Mouse (Mus musculus) heart, embryonic 11.5 days (tissue): ENCODE measurements at regions not wholly inside any gene's neighbourhood (a gene's known extent, or its start where the extent isn't known, plus 50 kb on each side); places are given as distances from the start of the nearest gene placed in this dataset.

Experiments used
- ATAC-seq: fragments of 200-750 bp; cut with Nextera tagmentation; replicated peaks from 2 replicates; pipeline ENCODE4 v1.8.0; 2017; ENCODE audit warnings: moderate library complexity; ENCODE audit not compliant: insufficient number of reproducible peaks, low FRiP score, low TSS enrichment
- H3K27ac ChIP-seq: fragments of 300-500 bp; sonication (generic); 2 replicates; pipeline ENCODE4 v1.5.1; 2014; ENCODE audit warnings: mild to moderate bottlenecking, low read depth, low read length
- H3K27me3 ChIP-seq: fragments of 300-500 bp; sonication (generic); 2 replicates; pipeline ENCODE4 v1.6.1; 2014; ENCODE audit warnings: mild to moderate bottlenecking, low read length, mixed read lengths; ENCODE audit not compliant: control insufficient read depth, insufficient read depth
- H3K36me3 ChIP-seq: fragments of 300-500 bp; sonication (generic); 2 replicates; pipeline ENCODE4 v1.6.1; 2014; ENCODE audit warnings: mild to moderate bottlenecking, low read length, moderate library complexity, mixed read lengths; ENCODE audit not compliant: control insufficient read depth, insufficient read depth
- H3K4me1 ChIP-seq: fragments of 300-500 bp; sonication (generic); 2 replicates; pipeline ENCODE4 v1.6.1; 2014; ENCODE audit warnings: low read length; ENCODE audit not compliant: control insufficient read depth, insufficient read depth
- H3K4me2 ChIP-seq: fragments of 300-500 bp; sonication (generic); 2 replicates; pipeline ENCODE4 v1.6.1; 2014; ENCODE audit warnings: mild to moderate bottlenecking, moderate library complexity
- H3K4me3 ChIP-seq: fragments of 300-500 bp; sonication (generic); 2 replicates; pipeline ENCODE4 v1.5.1; 2014; ENCODE audit warnings: low read depth, low read length
- H3K9ac ChIP-seq: fragments of 300-500 bp; sonication (generic); 2 replicates; pipeline ENCODE4 v1.6.1; 2014; ENCODE audit warnings: mild to moderate bottlenecking, low read depth, low read length, moderate library complexity
- H3K9me3 ChIP-seq: fragments of 300-500 bp; sonication (generic); replicated peaks from 2 replicates; pipeline ENCODE4 v1.6.1; 2016; ENCODE audit warnings: low read length; ENCODE audit not compliant: control insufficient read depth
- WGBS: fragments of 180-500 bp; shearing (Covaris S2); extraction: QIAGEN DNeasy Blood & Tissue Kit; methylation state at CpG from one replicate; pipeline ENCODE4 v1.1.7; 2014; ENCODE audit not compliant: insufficient replicate concordance; 5-methylcytosine and 5-hydroxymethylcytosine counted together

GRCm38 (mm10) chr4:24248142-24249054, 247.9 kb upstream of the Mms22l start:
- no peak for ATAC-seq
- no peak overlapping the region for H3K4me3 ChIP-seq
- no peak overlapping the region for H3K27ac ChIP-seq
- no peaks in the 10 kb centered on the region for H3K27me3 ChIP-seq
- H3K9me3 ChIP-seq = no peaks in the 10 kb centered on the region
- no peak overlapping the region for H3K4me2 ChIP-seq
- no peak overlapping the region for H3K9ac ChIP-seq
- WGBS = 81% methylated on average over 6 of the region's 6 CpGs
- H3K36me3 ChIP-seq = no peaks in the 10 kb centered on the region
- no peaks in the 10 kb centered on the region for H3K4me1 ChIP-seq

GRCm38 (mm10) chr4:24249243-24249970, 246.8 kb upstream of the Mms22l start:
- Histone ChIP-seq H3K4me3 (no peak overlapping the region), H3K4me1 (no peaks in the 10 kb centered on the region), H3K4me2 (no peak overlapping the region), H3K9me3 (no peaks in the 10 kb centered on the region), H3K9ac (no peak overlapping the region), H3K27me3 (no peaks in the 10 kb centered on the region), H3K36me3 (no peaks in the 10 kb centered on the region), H3K27ac (no peak overlapping the region)
- WGBS = 36% methylated on average over 6 of the region's 6 CpGs
- ATAC-seq = no peak

GRCm38 (mm10) chr4:24278154-24278553, 218.1 kb upstream of the Mms22l start:
- no peak overlapping the region for H3K4me3 ChIP-seq
- no peak overlapping the region for H3K27ac ChIP-seq
- WGBS = 38% methylated on average over 3 of the region's 3 CpGs
- H3K4me2 ChIP-seq = no peak overlapping the region
- H3K4me1 ChIP-seq = no peaks in the 10 kb centered on the region
- ATAC-seq = no peak
- no peaks in the 10 kb centered on the region for H3K9me3 ChIP-seq
- H3K36me3 ChIP-seq = no peaks in the 10 kb centered on the region
- H3K9ac ChIP-seq = no peak overlapping the region
- H3K27me3 ChIP-seq = no peaks in the 10 kb centered on the region
